Mouse (Mus musculus) intestine, postnatal 0 days (tissue): ENCODE results near the gene Slc29a1. TPM values are rescaled to one million over a fixed set of nuclear protein-coding genes. Genes with fewer than 3 reads are reported as not detected.

Experiments
- ATAC-seq: fragments of 200-750 bp; cut with Nextera tagmentation; 2 replicates; pipeline ENCODE4 v1.8.0; 2017; ENCODE audit warnings: mild to moderate bottlenecking, moderate TSS enrichment, moderate library complexity
- H3K27ac ChIP-seq: fragments of 300-500 bp; sonication (generic); 2 replicates; pipeline ENCODE4 v1.5.1; 2014; ENCODE audit warnings: mild to moderate bottlenecking, low read depth, low read length, moderate library complexity
- H3K27me3 ChIP-seq: fragments of 300-500 bp; sonication (generic); replicated peaks from 2 replicates; pipeline ENCODE4 v1.6.1; 2014; ENCODE audit warnings: low read length, mixed read lengths; ENCODE audit not compliant: control insufficient read depth, insufficient read depth
- H3K36me3 ChIP-seq: fragments of 300-500 bp; sonication (generic); 2 replicates; pipeline ENCODE4 v1.6.1; 2014; ENCODE audit warnings: mild to moderate bottlenecking, moderate library complexity; ENCODE audit not compliant: control insufficient read depth, insufficient read depth
- H3K4me1 ChIP-seq: fragments of 300-500 bp; sonication (generic); replicated peaks from 2 replicates; pipeline ENCODE4 v1.6.1; 2014; ENCODE audit warnings: antibody characterized with exemption, low read length, mixed read lengths; ENCODE audit not compliant: control insufficient read depth, insufficient read depth
- H3K4me2 ChIP-seq: fragments of 300-500 bp; sonication (generic); replicated peaks from 2 replicates; pipeline ENCODE4 v1.6.1; 2014; ENCODE audit warnings: low read depth, mild to moderate bottlenecking, moderate library complexity
- H3K4me3 ChIP-seq: fragments of 300-500 bp; sonication (generic); 2 replicates; pipeline ENCODE4 v1.5.1; 2014; ENCODE audit warnings: low read depth, low read length
- H3K9ac ChIP-seq: fragments of 300-500 bp; sonication (generic); 2 replicates; pipeline ENCODE4 v1.6.1; 2014; ENCODE audit warnings: mild to moderate bottlenecking, low read depth, low read length
- H3K9me3 ChIP-seq: fragments of 300-500 bp; sonication (generic); 2 replicates; pipeline ENCODE4 v1.6.1; 2016; ENCODE audit warnings: mixed run types; ENCODE audit not compliant: control insufficient read depth
- CTCF ChIP-seq: sonication (generic); IDR thresholded peaks from 2 replicates; pipeline ENCODE4 v1.5.1; 2016; ENCODE audit warnings: low read depth, mild to moderate bottlenecking, control low read depth, antibody characterized with exemption, moderate library complexity
- WGBS: fragments of 180-500 bp; shearing (Covaris S2); extraction: QIAGEN DNeasy Blood & Tissue Kit; methylation state at CpG from one replicate; pipeline ENCODE4 v1.1.7; 2014; 5-methylcytosine and 5-hydroxymethylcytosine counted together
- polyA plus RNA-seq: library from polyadenylated mRNA; unstranded; fragments of >200 nt; fragmentation: Nextera tagmentation; extraction: Ambion mirVana; gene quantifications from 2 replicates; pipeline ENCODE4 v1.2.1, GENCODE M21; 2015

Slc29a1 gene
- polyA plus RNA-seq, 1 experiment from 2014 or later, result 37.8 TPM

GRCm38 (mm10) chr17:45551816-45552451 lies 47.5 kb downstream of the Slc29a1 start:
- H3K9me3 ChIP-seq, result no peaks in the 10 kb centered on the region
- TF ChIP-seq CTCF, result peak; percentile 96
- peaks cover 49% of the 10 kb centered on the region for H3K27me3 ChIP-seq
- H3K4me2 ChIP-seq, result no peak overlapping the region
- WGBS, result 2% methylated on average over 8 of the region's 8 CpGs
- H3K4me3 ChIP-seq, result no peak overlapping the region
- H3K27ac ChIP-seq, result no peak overlapping the region
- ATAC-seq, result peak; percentile 44; the same call in 1 of the 2 replicates
- H3K4me1 ChIP-seq, result peaks cover 3% of the 10 kb centered on the region; the same call in 1 of the 2 replicates
- no peak overlapping the region for H3K9ac ChIP-seq
- H3K36me3 ChIP-seq, result no peaks in the 10 kb centered on the region; the same call in 1 of the 2 replicates

GRCm38 (mm10) chr17:45551249-45551796 lies 48.1 kb downstream of the Slc29a1 start:
- H3K4me2 ChIP-seq, result no peak overlapping the region
- no peak for TF ChIP-seq CTCF
- no peaks in the 10 kb centered on the region for H3K9me3 ChIP-seq
- H3K4me3 ChIP-seq, result no peak overlapping the region
- H3K36me3 ChIP-seq, result peaks cover 3% of the 10 kb centered on the region; the same call in 1 of the 2 replicates
- H3K27ac ChIP-seq, result no peak overlapping the region
- ATAC-seq, result no peak
- 67% methylated on average over 7 of the region's 7 CpGs for WGBS
- H3K27me3 ChIP-seq, result peaks cover 54% of the 10 kb centered on the region
- H3K4me1 ChIP-seq, result peaks cover 3% of the 10 kb centered on the region; the same call in 1 of the 2 replicates
- H3K9ac ChIP-seq, result no peak overlapping the region

- H3K9me3 ChIP-seq, result no peaks in the 10 kb centered on the region
- no peak overlapping the region for H3K4me3 ChIP-seq
- no peak overlapping the region for H3K9ac ChIP-seq
- peaks cover 3% of the 10 kb centered on the region; the same call in 1 of the 2 replicates for H3K36me3 ChIP-seq
- H3K27ac ChIP-seq, result no peak overlapping the region
- 0 out of 2 replicates have a peak overlapping the region, but pooled peaks have one; percentile 93 for H3K4me2 ChIP-seq
- peaks cover 65% of the 10 kb centered on the region for H3K27me3 ChIP-seq
- ATAC-seq, result no peak
- no peak for TF ChIP-seq CTCF
- 14% methylated on average over 5 of the region's 5 CpGs for WGBS
- 0 out of 2 replicates have a peak, but pooled peaks cover 1% of the 10 kb centered on the region for H3K4me1 ChIP-seq
These were observed 49.2 kb downstream of the Slc29a1 start for GRCm38 (mm10) chr17:45550253-45550652.

- no peak for ATAC-seq
- Histone ChIP-seq H3K27ac (no peak within 1 kb of the TSS), H3K4me1 (no peaks in the 10 kb centered on the region), H3K27me3 (peaks cover 70% of the 10 kb centered on the region), H3K36me3 (peaks cover 3% of the 10 kb centered on the region; the same call in 1 of the 2 replicates), H3K4me2 (peak within 1 kb of the TSS; percentile 93), H3K9me3 (no peaks in the 10 kb centered on the region), H3K9ac (peak within 1 kb of the TSS; percentile 4; the same call in 1 of the 2 replicates), H3K4me3 (peak within 1 kb of the TSS; percentile 59)
- WGBS, result 2% methylated on average over 13 of the region's 29 CpGs
- peak; percentile 13; the same call in 1 of the 2 replicates for TF ChIP-seq CTCF
These were observed 49.7 kb downstream of the Slc29a1 start, which contains the start of gene Tmem151b for GRCm38 (mm10) chr17:45549617-45550181. Tmem151b (minus strand) TSS chr17:45549677.

GRCm38 (mm10) chr17:45548541-45549512 lies 50.6 kb downstream of the Slc29a1 start:
- Histone ChIP-seq H3K4me3 (peak overlapping the region; percentile 59), H3K27ac (no peak overlapping the region), H3K9ac (peak overlapping the region; percentile 4; the same call in 1 of the 2 replicates), H3K9me3 (no peaks in the 10 kb centered on the region), H3K36me3 (peaks cover 3% of the 10 kb centered on the region; the same call in 1 of the 2 replicates), H3K4me2 (peak overlapping the region; percentile 93), H3K27me3 (peaks cover 79% of the 10 kb centered on the region), H3K4me1 (no peaks in the 10 kb centered on the region)
- 0 out of 2 replicates have a peak, but pooled peaks have one; percentile 5 for ATAC-seq
- peak; percentile 48 for TF ChIP-seq CTCF
- 5% methylated on average over 34 of the region's 68 CpGs for WGBS
